Mouse (Mus musculus): ENCODE results near the gene Gm28047. TPM values are rescaled to one million over a fixed set of nuclear protein-coding genes. Genes with fewer than 3 reads are reported as not detected.
"Not testable (repeated sequence)": the region's sequence is repeated elsewhere in the genome, so short reads cannot be mapped to it uniquely, and the experiment has no call there.

The Gm28047 gene
- polyA plus RNA-seq, 1 experiment from 2014 or later = not detected

DNA sequence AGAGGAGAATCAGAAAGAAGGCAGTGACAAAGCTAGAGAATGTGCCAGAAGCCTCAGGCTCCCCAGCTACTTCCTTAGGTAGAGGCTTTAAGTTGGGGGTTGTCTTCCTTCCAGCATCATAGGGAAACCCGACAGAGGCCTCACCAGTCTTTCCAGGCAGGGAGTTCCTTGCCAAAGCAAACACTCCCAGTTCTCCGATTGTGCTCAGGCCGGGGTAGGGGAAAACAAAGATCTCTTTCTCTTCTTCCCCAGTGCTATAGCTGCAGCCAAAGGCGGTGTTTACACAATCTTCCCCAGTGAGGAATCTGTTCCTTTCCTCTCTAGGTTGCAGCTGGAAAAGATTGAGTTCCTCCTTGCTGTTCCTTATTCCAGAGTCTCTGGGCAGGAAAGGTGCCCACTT, 31.8 kb upstream of the Gm28047 start:
- WGBS = 18% methylated on average over 4 of the region's 4 CpGs

DNA sequence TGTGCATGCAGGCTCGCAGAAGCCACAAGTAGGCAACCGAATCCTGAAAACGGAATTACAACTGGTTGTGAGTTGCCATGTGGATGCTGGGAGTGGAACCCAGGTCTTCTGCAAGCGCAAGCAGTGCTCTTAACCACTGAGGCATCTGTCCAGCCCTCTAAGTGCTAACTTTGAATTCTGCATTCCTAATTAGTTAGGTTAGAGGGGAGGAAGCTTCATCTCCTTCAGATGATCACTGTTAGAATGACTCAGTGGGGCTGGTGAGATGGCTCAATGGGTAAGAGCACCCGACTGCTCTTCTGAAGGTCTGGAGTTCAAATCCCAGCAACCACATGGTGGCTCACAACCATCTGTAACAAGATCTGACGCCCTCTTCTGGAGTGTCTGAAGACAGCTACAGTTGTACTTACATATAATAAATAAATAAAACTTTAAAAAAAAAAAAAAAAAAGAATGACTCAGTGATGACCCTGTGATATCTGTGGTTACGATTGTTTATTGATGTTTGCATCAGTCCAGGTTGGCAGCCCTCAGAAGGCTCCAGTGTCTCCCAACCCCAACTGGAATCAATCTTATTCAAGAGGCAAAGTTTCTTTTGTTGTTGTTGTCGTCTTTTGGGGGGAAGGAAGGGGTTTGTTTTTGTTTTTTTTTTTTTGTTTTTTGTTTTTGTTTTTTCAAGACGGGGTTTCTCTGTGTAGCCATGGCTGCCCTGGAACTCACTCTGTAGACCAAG, 27.2 kb upstream of the Gm28047 start:
- ATAC-seq (replicated peaks) = not testable (repeated sequence)
- 85% methylated on average over 9 of the region's 9 CpGs for WGBS

More for the DNA sequence above, 31.8 kb upstream of the Gm28047 start:
- H3K27me3 ChIP-seq (replicated peaks) = no peaks in the 10 kb centered on the region
- H3K4me3 ChIP-seq = no peak overlapping the region
- H3K4me2 ChIP-seq = no peak overlapping the region
- peak overlapping the region; percentile 70 for H3K27ac ChIP-seq
- no peaks in the 10 kb centered on the region for H3K4me1 ChIP-seq
- no peaks in the 10 kb centered on the region; the same call in 1 of the 2 replicates for H3K36me3 ChIP-seq (replicated peaks)
- no peak overlapping the region for H3K9ac ChIP-seq
- H3K9me3 ChIP-seq = no peaks in the 10 kb centered on the region
- no peak for ATAC-seq (replicated peaks)

DNA sequence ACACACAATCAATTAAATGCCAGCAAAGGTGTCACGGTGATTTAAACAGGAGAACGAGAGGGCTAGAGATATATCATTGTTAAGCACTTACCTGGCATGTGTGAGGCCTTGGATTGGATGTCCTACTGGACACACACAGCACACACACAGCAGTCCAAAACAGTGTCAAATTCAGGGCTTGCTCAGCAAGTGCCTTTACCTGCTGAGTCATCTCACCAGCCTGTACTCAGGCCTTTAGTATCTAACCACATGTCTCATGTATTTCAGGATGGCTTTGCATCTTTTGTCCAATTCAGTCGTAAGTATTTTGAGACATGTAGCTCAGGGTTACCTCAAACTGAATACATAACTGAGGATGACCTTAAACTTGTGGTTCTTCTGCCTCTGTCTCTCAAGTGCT, 26.2 kb upstream of the Gm28047 start:
- no peak overlapping the region for H3K27ac ChIP-seq
- no peak overlapping the region for H3K4me2 ChIP-seq
- H3K4me3 ChIP-seq = no peak overlapping the region
- H3K9ac ChIP-seq = no peak overlapping the region
- no peaks in the 10 kb centered on the region for H3K36me3 ChIP-seq (replicated peaks)
- no peaks in the 10 kb centered on the region for H3K27me3 ChIP-seq (replicated peaks)
- ATAC-seq (replicated peaks) = no peak
- 85% methylated on average over 3 of the region's 3 CpGs for WGBS
- H3K9me3 ChIP-seq = no peaks in the 10 kb centered on the region
- H3K4me1 ChIP-seq = no peaks in the 10 kb centered on the region

More for the DNA sequence above, 27.2 kb upstream of the Gm28047 start:
- not testable (repeated sequence) for H3K27me3 ChIP-seq (replicated peaks); H3K9me3 ChIP-seq; H3K9ac ChIP-seq; H3K4me1 ChIP-seq; H3K4me3 ChIP-seq; H3K27ac ChIP-seq; H3K4me2 ChIP-seq; H3K36me3 ChIP-seq (replicated peaks)

DNA sequence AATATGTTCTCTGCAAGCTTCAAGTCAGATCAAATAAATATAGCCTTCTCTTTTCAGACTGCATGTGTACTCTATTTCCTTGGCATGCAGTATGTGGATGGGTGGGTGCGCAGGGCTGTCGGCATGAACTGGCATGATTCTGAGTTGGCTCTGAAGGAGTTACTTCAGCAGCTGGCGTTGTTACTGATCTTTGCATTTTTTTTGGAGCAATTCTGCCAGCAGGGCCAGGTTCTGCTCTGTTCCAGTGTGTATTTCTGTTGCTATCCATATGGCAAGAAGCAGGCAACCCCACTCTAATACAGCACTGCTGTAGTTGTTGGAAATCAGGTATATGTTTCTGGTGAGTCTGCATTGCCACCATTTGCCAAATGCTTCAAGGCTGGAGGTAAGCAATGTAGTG, 10.9 kb upstream of the Gm28047 start:
- no peak overlapping the region for H3K4me2 ChIP-seq
- ATAC-seq (replicated peaks) = no peak
- no peak overlapping the region for H3K9ac ChIP-seq
- H3K4me3 ChIP-seq = no peak overlapping the region
- H3K36me3 ChIP-seq (replicated peaks) = no peaks in the 10 kb centered on the region
- H3K4me1 ChIP-seq = no peaks in the 10 kb centered on the region
- no peak overlapping the region for H3K27ac ChIP-seq
- H3K9me3 ChIP-seq = no peaks in the 10 kb centered on the region
- no peaks in the 10 kb centered on the region for H3K27me3 ChIP-seq (replicated peaks)
- WGBS = 83% methylated on average over 3 of the region's 3 CpGs

DNA sequence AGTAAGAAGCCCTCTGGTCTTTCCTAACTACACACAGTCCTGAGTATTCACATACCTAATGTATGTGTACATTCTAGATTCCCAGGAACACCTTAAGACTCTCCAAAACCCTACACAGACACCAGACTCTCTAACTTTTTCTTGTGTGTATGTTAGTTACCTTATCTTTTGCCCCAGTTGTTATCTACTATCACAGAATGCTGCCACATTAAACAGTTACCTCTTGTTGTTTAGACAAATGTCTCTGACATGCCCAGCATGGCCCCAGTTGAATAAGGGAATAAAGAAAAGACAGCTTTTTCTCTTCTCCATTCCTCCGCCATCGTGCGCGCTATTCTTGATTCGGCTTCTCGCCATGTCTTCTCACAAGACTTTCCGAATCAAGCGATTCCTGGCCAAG, 9.8 kb upstream of the Gm28047 start:
- 93% methylated on average over 8 of the region's 8 CpGs for WGBS
- no peak overlapping the region for H3K27ac ChIP-seq
- no peaks in the 10 kb centered on the region for H3K4me1 ChIP-seq
- H3K9ac ChIP-seq = no peak overlapping the region
- ATAC-seq (replicated peaks) = no peak
- H3K4me3 ChIP-seq = no peak overlapping the region
- no peaks in the 10 kb centered on the region for H3K36me3 ChIP-seq (replicated peaks)
- no peaks in the 10 kb centered on the region for H3K27me3 ChIP-seq (replicated peaks)
- H3K4me2 ChIP-seq = no peak overlapping the region
- H3K9me3 ChIP-seq = no peaks in the 10 kb centered on the region

DNA sequence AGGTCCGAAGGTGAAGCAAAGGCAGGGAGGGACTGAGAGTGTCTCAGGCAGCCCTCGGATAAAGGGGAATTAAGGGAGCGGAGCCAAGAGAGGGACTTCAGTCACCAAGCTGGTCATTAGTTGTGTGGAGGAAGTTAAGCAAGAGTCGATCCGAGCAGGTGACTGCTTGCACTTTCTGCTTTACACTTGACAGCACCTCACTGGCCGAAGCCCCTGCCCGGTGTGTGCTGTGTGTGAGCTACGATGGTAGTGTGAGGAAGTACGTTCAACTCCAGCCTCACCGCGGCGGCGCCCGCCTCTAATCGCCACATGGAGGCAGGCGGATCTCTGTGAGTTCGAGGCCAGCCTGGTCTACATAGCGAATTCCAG, 804 bp upstream of the Gm28047 start:
- H3K27me3 ChIP-seq (replicated peaks) = no peaks in the 10 kb centered on the region
- ATAC-seq (replicated peaks) = peak; percentile 43; the same call in 1 of the 2 replicates
- H3K4me2 ChIP-seq = peak overlapping the region; percentile 77
- peak overlapping the region; percentile 75 for H3K9ac ChIP-seq
- H3K27ac ChIP-seq = peak overlapping the region; percentile 98
- peak overlapping the region; percentile 88 for H3K4me3 ChIP-seq
- peaks cover 22% of the 10 kb centered on the region for H3K4me1 ChIP-seq
- WGBS = under 1% methylated on average over 18 of the region's 18 CpGs
- H3K36me3 ChIP-seq (replicated peaks) = no peaks in the 10 kb centered on the region
- H3K9me3 ChIP-seq = no peaks in the 10 kb centered on the region

DNA sequence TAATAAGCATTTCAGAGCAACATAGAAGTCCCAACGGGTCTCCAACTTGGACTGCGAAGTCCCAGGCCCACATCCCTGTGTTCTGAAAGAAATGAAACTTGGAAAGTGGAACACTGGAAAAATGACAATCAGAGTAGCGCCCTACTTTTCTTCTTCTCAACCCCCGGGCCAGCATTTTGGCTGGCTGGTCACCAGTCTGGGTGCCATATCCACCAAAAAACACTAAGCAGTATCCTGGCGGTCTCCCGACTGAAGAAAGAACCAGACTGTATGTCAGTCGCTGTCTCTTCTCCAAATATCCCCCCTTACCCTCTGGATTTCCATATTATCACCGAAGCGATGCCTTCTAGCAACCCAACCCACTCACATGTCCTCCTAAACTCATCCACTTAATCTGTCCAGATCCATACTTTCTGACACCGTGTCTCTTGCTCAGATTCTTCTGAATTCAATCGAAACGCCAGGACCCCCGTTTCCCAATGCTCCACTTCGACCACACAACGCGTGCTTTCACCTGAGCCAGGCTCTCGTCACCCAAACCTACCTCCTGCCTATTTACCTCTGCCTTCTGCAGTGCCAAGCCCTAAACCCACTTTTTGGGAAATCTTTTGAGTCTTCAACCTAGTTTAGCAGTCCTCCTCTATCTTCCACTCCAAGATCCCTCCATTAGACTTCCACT, 437 bp downstream of the Gm28047 start:
- Histone ChIP-seq H3K36me3 (replicated peaks) (no peaks in the 10 kb centered on the region), H3K27me3 (replicated peaks) (no peaks in the 10 kb centered on the region), H3K4me3 (peak overlapping the region; percentile 88), H3K4me2 (peak overlapping the region; percentile 77), H3K9ac (peak overlapping the region; percentile 75), H3K27ac (peak overlapping the region; percentile 98; the same call in 1 of the 2 replicates), H3K9me3 (no peaks in the 10 kb centered on the region), H3K4me1 (peaks cover 22% of the 10 kb centered on the region)
- WGBS = 5% methylated on average over 17 of the region's 17 CpGs
- peak; percentile 1; the same call in 1 of the 2 replicates for ATAC-seq (replicated peaks)

DNA sequence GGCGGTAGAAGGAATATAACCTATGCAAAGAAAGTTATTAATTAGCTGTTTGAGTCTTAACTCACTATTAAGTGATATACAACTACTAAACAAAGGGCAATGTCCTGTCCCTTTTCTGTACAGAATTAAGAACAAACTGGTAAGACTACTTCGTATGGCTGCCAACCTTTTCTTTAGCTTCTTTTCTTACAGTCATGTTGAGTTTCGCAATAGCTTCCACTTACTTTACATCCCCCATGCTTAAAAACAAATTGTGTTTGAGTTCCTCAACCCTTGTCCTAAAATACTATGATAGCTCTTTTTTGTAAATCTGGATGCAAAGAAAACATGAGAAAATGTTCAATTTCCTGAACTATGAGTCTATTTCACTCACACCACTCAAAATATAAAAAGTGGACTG, 1.7 kb downstream of the Gm28047 start:
- H3K27me3 ChIP-seq (replicated peaks) = no peaks in the 10 kb centered on the region
- no peak overlapping the region for H3K27ac ChIP-seq
- no peaks in the 10 kb centered on the region for H3K36me3 ChIP-seq (replicated peaks)
- 93% methylated on average over 3 of the region's 3 CpGs for WGBS
- peak overlapping the region; percentile 5; the same call in 1 of the 2 replicates for H3K4me2 ChIP-seq
- H3K4me3 ChIP-seq = no peak overlapping the region
- ATAC-seq (replicated peaks) = no peak
- peaks cover 22% of the 10 kb centered on the region for H3K4me1 ChIP-seq
- no peaks in the 10 kb centered on the region for H3K9me3 ChIP-seq
- H3K9ac ChIP-seq = no peak overlapping the region

DNA sequence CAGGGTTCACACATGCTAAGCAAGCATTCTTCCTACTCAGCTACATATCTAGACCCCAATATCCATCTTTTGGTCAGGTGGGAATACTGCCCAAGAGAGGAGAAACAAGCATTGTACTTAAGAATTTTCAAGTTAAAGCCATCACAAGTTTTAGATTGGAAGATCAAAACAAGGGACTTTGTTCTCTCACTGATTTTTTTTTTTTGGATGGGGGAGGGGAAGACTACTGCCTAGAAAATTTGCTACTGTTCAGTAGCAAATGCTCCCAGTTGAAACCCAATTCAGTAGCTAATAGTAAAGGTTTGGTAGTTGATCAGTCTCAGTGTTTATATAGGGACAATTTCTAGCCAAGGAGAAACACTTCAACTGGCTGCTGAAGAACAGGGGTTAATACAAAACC, 2.3 kb downstream of the Gm28047 start:
- Histone ChIP-seq H3K4me1 (peaks cover 22% of the 10 kb centered on the region), H3K9me3 (no peaks in the 10 kb centered on the region), H3K4me2 (no peak overlapping the region), H3K27ac (no peak overlapping the region), H3K36me3 (replicated peaks) (no peaks in the 10 kb centered on the region), H3K27me3 (replicated peaks) (no peaks in the 10 kb centered on the region), H3K4me3 (no peak overlapping the region), H3K9ac (no peak overlapping the region)
- no peak for ATAC-seq (replicated peaks)

DNA sequence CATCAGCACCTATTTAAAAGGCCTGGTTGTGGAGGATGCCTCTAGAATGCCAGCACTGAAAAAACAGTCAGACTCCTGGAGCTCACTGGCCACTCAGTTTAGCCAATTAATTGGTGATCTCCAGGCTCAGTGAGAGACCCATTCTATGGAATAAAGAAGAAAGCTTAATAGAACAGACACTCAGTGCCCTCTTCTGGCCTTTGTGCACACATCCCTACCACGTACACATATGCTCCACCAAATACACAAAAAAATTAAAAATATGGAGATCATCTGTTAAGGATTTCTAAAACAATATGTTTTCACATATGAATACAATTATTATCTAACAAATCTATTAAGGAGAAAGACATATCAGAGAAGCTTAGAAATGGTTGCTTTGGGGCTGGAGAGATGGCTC, 4.1 kb downstream of the Gm28047 start:
- 80% methylated on average over 1 of the region's 1 CpGs for WGBS
- Histone ChIP-seq H3K4me1 (peaks cover 18% of the 10 kb centered on the region), H3K4me3 (no peak overlapping the region), H3K27ac (no peak overlapping the region), H3K9ac (no peak overlapping the region), H3K9me3 (no peaks in the 10 kb centered on the region), H3K36me3 (replicated peaks) (no peaks in the 10 kb centered on the region), H3K27me3 (replicated peaks) (no peaks in the 10 kb centered on the region), H3K4me2 (no peak overlapping the region)
- no peak for ATAC-seq (replicated peaks)

DNA sequence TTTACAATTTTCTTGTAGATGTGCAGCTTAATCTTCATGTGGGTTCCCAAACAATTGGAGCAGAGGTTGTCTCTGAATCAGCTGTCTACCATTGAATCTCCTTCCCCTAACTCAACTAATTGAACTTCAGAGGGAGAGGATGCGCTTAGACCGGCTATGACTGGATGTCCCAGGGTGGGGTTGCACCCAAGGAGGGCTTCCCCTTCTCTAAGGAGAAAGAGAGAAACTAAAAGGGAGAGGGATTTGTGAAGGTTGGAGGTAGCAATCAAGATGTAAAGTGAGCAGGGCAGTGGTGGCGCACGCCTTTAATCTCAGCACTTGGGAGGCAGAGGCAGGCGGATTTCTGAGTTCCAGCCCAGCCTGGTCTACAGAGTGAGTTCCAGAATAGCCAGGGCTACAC, 5.4 kb downstream of the Gm28047 start:
- Histone ChIP-seq H3K4me3 (no peak overlapping the region), H3K27ac (no peak overlapping the region), H3K4me2 (no peak overlapping the region), H3K9me3 (no peaks in the 10 kb centered on the region), H3K4me1 (peaks cover 11% of the 10 kb centered on the region), H3K9ac (no peak overlapping the region), H3K36me3 (replicated peaks) (no peaks in the 10 kb centered on the region), H3K27me3 (replicated peaks) (no peaks in the 10 kb centered on the region)
- 98% methylated on average over 5 of the region's 5 CpGs for WGBS
- ATAC-seq (replicated peaks) = no peak

DNA sequence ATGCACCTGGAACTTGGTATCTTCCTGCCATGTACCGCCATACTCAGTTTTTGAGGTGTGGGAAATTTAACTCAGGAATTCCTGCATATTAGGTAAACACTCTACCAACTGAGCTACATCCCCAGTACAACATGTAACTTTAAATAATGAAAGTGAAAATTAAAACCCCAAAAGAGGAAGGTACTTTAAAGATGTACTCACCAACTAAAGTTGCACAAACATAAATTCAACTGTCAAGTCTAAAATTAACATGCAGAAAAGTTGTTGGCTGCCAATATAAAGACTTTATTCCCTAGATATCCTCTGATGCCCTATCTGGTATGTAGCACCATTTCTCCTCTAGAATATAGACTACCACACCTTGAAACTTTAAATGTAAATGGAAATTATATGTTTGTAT, 7.2 kb downstream of the Gm28047 start:
- Histone ChIP-seq H3K27me3 (replicated peaks) (no peaks in the 10 kb centered on the region), H3K4me1 (no peaks in the 10 kb centered on the region), H3K9ac (no peak overlapping the region), H3K4me2 (no peak overlapping the region), H3K4me3 (no peak overlapping the region), H3K9me3 (no peaks in the 10 kb centered on the region), H3K27ac (no peak overlapping the region), H3K36me3 (replicated peaks) (no peaks in the 10 kb centered on the region)
- 92% methylated on average over 1 of the region's 1 CpGs for WGBS
- ATAC-seq (replicated peaks) = no peak

DNA sequence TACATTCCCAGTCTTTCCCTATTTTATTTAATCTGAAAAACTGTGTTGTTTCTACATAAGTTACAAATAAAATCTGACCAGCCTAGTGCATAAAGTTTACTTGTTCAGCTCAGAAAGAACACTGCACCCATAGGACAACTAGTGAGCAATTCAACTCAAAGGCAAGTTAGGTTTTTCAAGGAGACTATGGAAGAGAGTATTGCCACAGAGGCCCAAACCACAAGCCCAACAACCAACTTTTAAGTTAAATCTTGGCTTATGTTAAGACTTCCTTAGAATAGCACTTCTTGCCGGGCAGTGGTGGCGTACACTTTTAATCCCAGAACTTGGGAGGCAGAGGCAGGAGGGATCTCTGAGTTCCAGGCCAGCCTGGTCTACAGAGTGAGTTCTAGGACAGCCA, 8.7 kb downstream of the Gm28047 start:
- H3K27me3 ChIP-seq (replicated peaks) = no peaks in the 10 kb centered on the region
- no peaks in the 10 kb centered on the region for H3K9me3 ChIP-seq
- no peak overlapping the region for H3K4me2 ChIP-seq
- 94% methylated on average over 2 of the region's 2 CpGs for WGBS
- H3K27ac ChIP-seq = no peak overlapping the region
- no peaks in the 10 kb centered on the region for H3K36me3 ChIP-seq (replicated peaks)
- H3K4me3 ChIP-seq = no peak overlapping the region
- no peaks in the 10 kb centered on the region for H3K4me1 ChIP-seq
- ATAC-seq (replicated peaks) = no peak
- H3K9ac ChIP-seq = no peak overlapping the region
